Mouse (Mus musculus): Measurements from ENCODE around the gene Igfbp1. TPM values are rescaled to one million over a fixed set of nuclear protein-coding genes. Genes with fewer than 3 reads are reported as not detected.

Igfbp1 gene
- polyA plus RNA-seq, 1 experiment: not detected

DNA sequence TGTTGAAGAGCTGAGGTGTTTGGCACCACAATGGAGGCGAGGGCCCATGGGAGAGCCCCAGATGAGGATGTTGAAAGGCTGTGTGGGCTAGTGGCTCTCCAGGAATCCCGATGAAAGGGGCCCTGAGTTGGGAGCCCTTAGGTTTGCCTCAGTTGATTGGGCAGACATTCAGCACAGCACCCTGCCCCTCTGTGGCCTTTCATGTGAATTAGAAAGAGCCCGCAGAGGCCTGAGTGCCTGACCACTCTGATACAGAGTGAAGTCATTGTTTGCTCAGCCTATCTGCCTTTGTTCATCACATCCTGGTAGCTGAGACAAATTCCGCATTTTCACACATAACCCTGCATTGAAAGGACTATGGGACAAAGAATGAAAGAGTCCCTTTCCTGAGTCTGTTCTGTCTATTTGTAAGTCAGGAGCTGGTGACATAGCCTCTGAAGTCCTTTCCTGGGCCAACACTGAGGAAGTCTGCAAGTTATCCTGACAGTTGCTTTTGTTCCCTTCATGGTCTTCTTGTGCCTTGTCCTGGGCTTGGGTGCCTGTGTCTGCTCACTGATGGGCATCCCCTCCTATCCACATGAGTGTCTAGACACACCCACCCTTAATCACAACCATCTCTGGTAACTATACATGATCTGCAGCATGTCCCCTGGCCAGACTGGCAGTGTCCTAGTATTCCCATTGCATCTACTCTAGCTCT, 41.6 kb downstream of the Igfbp1 start:
- 48% methylated on average over 4 of the region's 4 CpGs for WGBS
- H3K27ac ChIP-seq (ENCODE audit: control insufficient read depth, insufficient read depth, low read depth, low read length, poor library complexity): no peak overlapping the region

DNA sequence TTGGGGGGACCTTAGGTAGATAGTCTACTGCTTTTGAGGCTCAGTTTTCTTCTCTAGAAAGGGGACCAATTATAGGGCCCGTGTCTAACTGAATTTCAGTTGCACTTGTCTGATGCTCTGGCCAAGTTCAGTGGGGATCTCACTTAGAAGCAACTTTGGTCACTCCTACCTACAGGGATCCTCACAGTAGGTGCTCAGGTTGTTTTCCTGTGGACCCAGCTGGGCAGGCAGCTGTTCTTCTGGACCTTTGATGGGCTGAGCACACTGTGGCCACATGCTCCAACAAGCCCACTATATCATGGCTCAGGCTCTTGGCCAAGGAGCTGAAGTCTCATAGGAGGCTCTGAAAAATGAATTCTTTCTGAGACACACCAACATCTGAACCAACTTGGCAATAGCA, 47.2 kb downstream of the Igfbp1 start:
- H3K4me1 ChIP-seq (ENCODE audit: control insufficient read depth, insufficient read depth, low read length): no peaks in the 10 kb centered on the region
- TF ChIP-seq CTCF (IDR thresholded peaks at IDR 0.05; ENCODE audit: control insufficient read depth, insufficient read depth, low read length) (no peak), POLR2A (IDR thresholded peaks at IDR 0.05; ENCODE audit: borderline replicate concordance, control insufficient read depth, low read depth, low read length) (no peak)
- no peak overlapping the region for H3K4me3 ChIP-seq (replicated peaks; ENCODE audit: control insufficient read depth, low read depth, low read length)
- WGBS: 72% methylated on average over 1 of the region's 1 CpGs
- H3K27ac ChIP-seq (ENCODE audit: control insufficient read depth, insufficient read depth, low read depth, low read length, poor library complexity): no peak overlapping the region

More for the DNA sequence above, 41.6 kb downstream of the Igfbp1 start:
- H3K4me3 ChIP-seq (replicated peaks; ENCODE audit: control insufficient read depth, low read depth, low read length): no peak overlapping the region
- TF ChIP-seq POLR2A (IDR thresholded peaks at IDR 0.05; ENCODE audit: borderline replicate concordance, control insufficient read depth, low read depth, low read length): no peak
- TF ChIP-seq CTCF (IDR thresholded peaks at IDR 0.05; ENCODE audit: control insufficient read depth, insufficient read depth, low read length): no peak
- no peaks in the 10 kb centered on the region for H3K4me1 ChIP-seq (ENCODE audit: control insufficient read depth, insufficient read depth, low read length)

DNA sequence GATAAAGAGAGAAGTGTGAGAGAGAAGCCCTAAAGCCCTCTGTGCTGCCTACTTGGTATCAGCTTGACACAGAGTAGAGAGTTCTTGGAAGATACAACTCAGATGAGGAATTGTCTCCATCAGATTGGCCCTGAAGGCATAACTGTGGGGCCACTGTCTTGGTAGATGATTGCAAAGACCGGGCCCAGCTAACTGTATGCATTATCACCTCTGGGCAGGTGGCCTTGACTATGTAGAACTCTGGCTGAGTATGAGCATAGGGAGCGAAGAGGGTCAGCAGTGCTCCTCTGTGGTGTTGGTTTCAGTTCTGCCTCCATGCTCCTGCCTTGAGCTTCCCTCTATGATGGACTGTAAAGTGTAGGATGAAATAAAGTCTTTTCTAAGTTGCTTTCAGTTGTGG, 52.8 kb downstream of the Igfbp1 start:
- 70% methylated on average over 2 of the region's 2 CpGs for WGBS
- Histone ChIP-seq H3K27ac (ENCODE audit: control insufficient read depth, insufficient read depth, low read depth, low read length, poor library complexity) (no peak overlapping the region), H3K4me3 (replicated peaks; ENCODE audit: control insufficient read depth, low read depth, low read length) (no peak overlapping the region), H3K4me1 (ENCODE audit: control insufficient read depth, insufficient read depth, low read length) (no peaks in the 10 kb centered on the region)
- no peak for TF ChIP-seq POLR2A (IDR thresholded peaks at IDR 0.05; ENCODE audit: borderline replicate concordance, control insufficient read depth, low read depth, low read length)
- TF ChIP-seq CTCF (IDR thresholded peaks at IDR 0.05; ENCODE audit: control insufficient read depth, insufficient read depth, low read length): no peak

DNA sequence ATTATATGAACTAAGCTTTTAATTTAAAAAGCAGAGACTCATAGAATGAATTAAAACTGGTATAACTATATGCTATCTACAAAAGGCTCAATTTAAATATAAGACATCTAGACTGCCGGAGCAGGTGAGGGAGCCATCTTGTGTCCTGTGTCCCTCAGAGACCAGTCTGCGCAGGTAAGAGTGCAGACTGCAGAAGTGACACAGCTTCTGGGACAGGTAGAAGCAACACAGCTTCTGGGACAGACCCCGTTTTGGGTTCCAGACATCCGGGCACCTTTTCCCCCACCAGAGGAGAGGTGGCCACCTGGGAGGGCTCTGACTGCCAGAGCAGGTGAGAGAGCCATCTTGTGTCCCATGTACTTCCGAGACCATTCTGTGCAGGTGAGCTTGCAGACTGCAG, 53.3 kb downstream of the Igfbp1 start:
- WGBS: 80% methylated on average over 5 of the region's 5 CpGs
- Histone ChIP-seq H3K4me1 (ENCODE audit: control insufficient read depth, insufficient read depth, low read length) (no peaks in the 10 kb centered on the region), H3K4me3 (replicated peaks; ENCODE audit: control insufficient read depth, low read depth, low read length) (no peak overlapping the region), H3K27ac (ENCODE audit: control insufficient read depth, insufficient read depth, low read depth, low read length, poor library complexity) (no peak overlapping the region)
- TF ChIP-seq CTCF (IDR thresholded peaks at IDR 0.05; ENCODE audit: control insufficient read depth, insufficient read depth, low read length): no peak
- TF ChIP-seq POLR2A (IDR thresholded peaks at IDR 0.05; ENCODE audit: borderline replicate concordance, control insufficient read depth, low read depth, low read length): no peak

Other genes starting within 250 kb of the Igfbp1 start
- 0.40 TPM in 1 of 2 replicates, not detected in the other for gene Adcy1, start 134.3 kb upstream of the Igfbp1 start, polyA plus RNA-seq (2011; ENCODE audit: insufficient read depth, insufficient read length, low replicate concordance, missing spikeins)
- gene Gm11985, start 9.2 kb upstream of the Igfbp1 start, polyA plus RNA-seq (2011; ENCODE audit: insufficient read depth, insufficient read length, low replicate concordance, missing spikeins): not detected in 2 replicates
- gene Igfbp3, start 16.1 kb downstream of the Igfbp1 start, polyA plus RNA-seq (2011; ENCODE audit: insufficient read depth, insufficient read length, low replicate concordance, missing spikeins): 2.8 and 15.1 TPM in 2 replicates

Measured in bone marrow, adult 2 months (tissue).